Mouse (Mus musculus) midbrain, embryonic 16.5 days (tissue): ENCODE results near the gene Gmpr2. TPM values are rescaled to one million over a fixed set of nuclear protein-coding genes. Genes with fewer than 3 reads are reported as not detected.

ENCODE experiments used
- ATAC-seq: fragments of 200-750 bp; cut with Nextera tagmentation; 2 replicates; pipeline ENCODE4 v1.8.0; 2017; ENCODE audit warnings: moderate TSS enrichment
- H3K27ac ChIP-seq: fragments of 300-500 bp; sonication (generic); 2 replicates; pipeline ENCODE4 v1.5.1; 2014; ENCODE audit warnings: mild to moderate bottlenecking, low read length, mixed read lengths
- H3K27me3 ChIP-seq: fragments of 300-500 bp; sonication (generic); 2 replicates; pipeline ENCODE4 v1.6.1; 2014; ENCODE audit warnings: low read depth, low read length, mixed read lengths; ENCODE audit not compliant: control insufficient read depth, insufficient read depth
- H3K36me3 ChIP-seq: fragments of 300-500 bp; sonication (generic); 2 replicates; pipeline ENCODE4 v1.6.1; 2014; ENCODE audit warnings: mild to moderate bottlenecking, low read length, moderate library complexity, mixed read lengths; ENCODE audit not compliant: control insufficient read depth, insufficient read depth
- H3K4me1 ChIP-seq: fragments of 300-500 bp; sonication (generic); 2 replicates; pipeline ENCODE4 v1.6.1; 2014; ENCODE audit warnings: mild to moderate bottlenecking, low read length, mixed read lengths; ENCODE audit not compliant: control insufficient read depth, insufficient read depth
- H3K4me2 ChIP-seq: fragments of 300-500 bp; sonication (generic); 2 replicates; pipeline ENCODE4 v1.6.1; 2014; ENCODE audit warnings: mild to moderate bottlenecking, low read length, mixed read lengths
- H3K4me3 ChIP-seq: fragments of 300-500 bp; sonication (generic); 2 replicates; pipeline ENCODE4 v1.5.1; 2014; ENCODE audit warnings: low read depth, mild to moderate bottlenecking, low read length, moderate library complexity, mixed read lengths
- H3K9ac ChIP-seq: fragments of 300-500 bp; sonication (generic); 2 replicates; pipeline ENCODE4 v1.6.1; 2014; ENCODE audit warnings: low read depth, low read length, mixed read lengths
- H3K9me3 ChIP-seq: fragments of 300-500 bp; sonication (generic); replicated peaks from 2 replicates; pipeline ENCODE4 v1.6.1; 2014; ENCODE audit warnings: mild to moderate bottlenecking, low read length, mixed read lengths; ENCODE audit not compliant: control insufficient read depth, poor library complexity, severe bottlenecking
- WGBS: fragments of 180-500 bp; shearing (Covaris S2); extraction: QIAGEN DNeasy Blood & Tissue Kit; methylation state at CpG from one replicate; pipeline ENCODE4 v1.1.7; 2014; 5-methylcytosine and 5-hydroxymethylcytosine counted together
- polyA plus RNA-seq: library from polyadenylated mRNA; unstranded; fragments of >200 nt; fragmentation: Nextera tagmentation; extraction: Ambion mirVana; gene quantifications from 2 replicates; pipeline ENCODE4 v1.2.1, GENCODE M21; 2015

Gmpr2 gene
- polyA plus RNA-seq, 1 experiment from 2014 or later = 52.7 TPM

DNA sequence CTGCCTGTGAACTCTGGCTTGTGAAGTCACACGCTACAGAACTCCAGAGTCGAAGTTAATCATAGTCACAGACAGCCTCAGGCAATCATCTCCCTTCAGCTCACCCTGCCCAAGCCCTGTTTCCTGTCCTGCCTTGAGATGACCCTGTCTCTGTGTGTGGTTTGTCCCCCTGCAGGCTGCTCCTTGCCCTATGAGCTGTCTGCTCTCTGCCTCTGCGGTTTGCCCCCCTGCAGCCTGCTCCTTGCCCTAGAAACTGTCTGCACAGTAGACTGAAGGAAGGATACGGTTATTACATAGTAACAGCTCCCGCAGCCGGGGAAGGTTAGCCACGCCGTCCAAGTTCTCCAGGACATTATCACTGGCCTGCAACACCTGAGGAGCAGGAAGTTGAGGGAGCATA, 45.1 kb downstream of the Gmpr2 start:
- peaks cover 17% of the 10 kb centered on the region; the same call in 1 of the 2 replicates for H3K36me3 ChIP-seq
- no peak overlapping the region for H3K4me3 ChIP-seq
- no peak for ATAC-seq
- WGBS = 91% methylated on average over 8 of the region's 8 CpGs
- no peaks in the 10 kb centered on the region for H3K9me3 ChIP-seq
- H3K27me3 ChIP-seq = peaks cover 7% of the 10 kb centered on the region
- no peak overlapping the region for H3K27ac ChIP-seq
- H3K9ac ChIP-seq = no peak overlapping the region
- no peak overlapping the region for H3K4me2 ChIP-seq
- H3K4me1 ChIP-seq = peaks cover 9% of the 10 kb centered on the region

DNA sequence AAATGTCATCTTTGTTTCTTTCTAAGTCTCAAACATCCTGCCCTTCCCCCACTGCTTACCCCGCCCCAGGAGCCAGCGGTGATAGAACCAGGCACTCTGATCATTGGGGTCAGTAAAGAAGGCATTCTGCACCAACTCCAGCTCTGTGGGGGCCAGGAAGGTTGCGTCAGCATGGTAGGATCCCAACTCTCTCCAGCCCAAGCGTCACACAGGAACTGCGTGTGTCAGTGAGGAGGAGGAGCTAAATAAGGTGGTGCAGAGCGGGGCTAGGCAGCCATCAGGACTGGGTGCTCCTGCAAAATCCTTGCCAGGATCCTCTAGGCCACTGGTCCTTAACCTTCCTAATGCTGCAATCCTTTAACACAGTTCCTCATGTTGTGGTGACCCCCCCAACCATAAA, 48.0 kb downstream of the Gmpr2 start:
- 89% methylated on average over 6 of the region's 6 CpGs for whole genome bisulfite sequencing
- H3K27ac ChIP-seq = no peak overlapping the region
- H3K4me3 ChIP-seq = no peak overlapping the region
- H3K27me3 ChIP-seq = no peaks in the 10 kb centered on the region
- ATAC-seq = no peak
- no peaks in the 10 kb centered on the region for H3K9me3 ChIP-seq
- H3K4me1 ChIP-seq = peaks cover 14% of the 10 kb centered on the region
- H3K36me3 ChIP-seq = peaks cover 17% of the 10 kb centered on the region; the same call in 1 of the 2 replicates
- H3K9ac ChIP-seq = no peak overlapping the region
- H3K4me2 ChIP-seq = no peak overlapping the region

DNA sequence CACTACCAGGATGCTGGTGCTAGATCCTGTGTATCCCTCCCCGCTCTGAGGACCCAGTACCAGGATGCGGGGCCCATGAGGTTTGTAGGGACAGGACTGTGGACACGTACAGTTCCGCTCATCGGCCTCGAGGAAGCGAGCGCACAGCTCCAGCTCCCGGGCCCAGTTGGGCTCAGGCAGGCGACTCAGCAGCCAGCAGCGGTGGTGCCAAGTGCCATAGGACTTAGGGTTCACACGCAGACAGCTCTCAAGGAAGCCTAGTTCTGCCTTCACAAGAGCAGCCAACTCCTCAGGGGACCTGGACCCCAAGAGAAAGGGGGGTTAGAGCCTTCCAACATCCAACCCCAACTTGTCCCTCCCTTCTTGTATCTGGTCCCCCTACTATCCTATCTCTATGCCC, 48.9 kb downstream of the Gmpr2 start:
- no peak for ATAC-seq
- H3K27ac ChIP-seq = no peak overlapping the region
- no peaks in the 10 kb centered on the region for H3K9me3 ChIP-seq
- peaks cover 14% of the 10 kb centered on the region for H3K4me1 ChIP-seq
- H3K36me3 ChIP-seq = peaks cover 17% of the 10 kb centered on the region; the same call in 1 of the 2 replicates
- H3K4me3 ChIP-seq = no peak overlapping the region
- H3K4me2 ChIP-seq = peak overlapping the region; percentile 79; the same call in 1 of the 2 replicates
- WGBS = 93% methylated on average over 12 of the region's 12 CpGs
- no peaks in the 10 kb centered on the region for H3K27me3 ChIP-seq
- H3K9ac ChIP-seq = no peak overlapping the region; the same call in 1 of the 2 replicates

DNA sequence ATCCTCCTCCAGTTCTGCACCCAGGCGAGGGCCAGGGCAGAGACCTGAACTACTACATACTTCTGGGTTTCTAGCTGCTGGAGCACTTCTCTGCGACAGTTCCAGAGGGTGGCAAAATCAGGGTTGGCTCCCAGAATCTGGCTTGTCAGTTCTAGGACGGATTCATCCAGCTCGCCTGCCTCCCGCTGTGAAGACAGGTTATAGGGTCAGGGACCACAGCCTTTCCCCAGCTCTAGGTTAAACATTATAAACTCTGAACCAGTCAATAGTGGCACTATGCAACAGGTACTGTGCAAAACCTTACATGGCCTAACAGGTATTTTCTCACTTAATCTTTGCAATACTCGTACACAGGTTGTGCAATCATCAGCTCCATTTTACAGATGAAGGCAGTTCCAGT, 49.3 kb downstream of the Gmpr2 start:
- peaks cover 17% of the 10 kb centered on the region; the same call in 1 of the 2 replicates for H3K36me3 ChIP-seq
- no peak for ATAC-seq
- H3K9me3 ChIP-seq = no peaks in the 10 kb centered on the region
- H3K27me3 ChIP-seq = no peaks in the 10 kb centered on the region
- peak overlapping the region; percentile 69 for H3K4me3 ChIP-seq
- H3K9ac ChIP-seq = peak overlapping the region; percentile 75; the same call in 1 of the 2 replicates
- peak overlapping the region; percentile 79 for H3K4me2 ChIP-seq
- peak overlapping the region; percentile 82; the same call in 1 of the 2 replicates for H3K27ac ChIP-seq
- WGBS = 72% methylated on average over 6 of the region's 6 CpGs
- peaks cover 14% of the 10 kb centered on the region for H3K4me1 ChIP-seq

DNA sequence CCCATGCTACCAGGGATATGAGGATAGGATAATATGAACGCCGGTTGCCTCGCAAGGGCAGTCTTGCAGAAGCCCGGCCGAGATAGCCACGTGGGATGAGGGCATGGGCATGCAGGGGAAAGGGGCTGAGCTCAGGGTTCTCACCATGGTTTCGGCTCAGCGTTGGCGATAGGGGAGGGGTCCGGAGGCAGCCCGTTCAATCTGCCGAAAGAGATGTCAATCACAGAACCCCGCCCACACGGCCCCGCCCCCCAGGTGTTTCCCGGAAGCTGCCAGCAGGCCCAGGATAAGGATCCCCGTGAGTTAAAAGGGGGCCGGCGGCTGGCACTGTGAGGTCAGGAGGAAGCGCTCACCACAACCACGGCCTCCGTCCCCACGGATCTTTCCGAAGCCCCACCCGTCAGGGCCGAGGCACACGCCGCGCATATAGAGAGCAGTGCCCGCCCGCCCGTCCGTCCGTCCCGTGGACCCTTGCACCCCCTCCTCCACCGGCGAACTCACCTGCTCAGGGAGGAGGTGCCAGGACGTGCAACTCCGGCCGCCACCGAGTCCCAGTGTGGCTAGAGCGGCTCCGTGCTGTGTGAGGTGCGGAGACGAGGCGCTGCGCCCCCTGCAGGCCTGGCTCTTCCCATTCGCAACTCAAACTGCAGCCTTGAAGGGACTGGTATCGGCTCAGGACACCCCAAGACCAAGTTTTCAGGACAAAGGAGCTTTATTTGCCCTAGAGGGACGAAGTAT, 50.1 kb downstream of the Gmpr2 start, which contains the start of gene Rabggta:
Rabggta (minus strand) TSS at position 564 of the 738 bp plus-strand sequence.
- under 1% methylated on average over 46 of the region's 50 CpGs for WGBS
- Histone ChIP-seq H3K4me3 (peak within 1 kb of the TSS; percentile 69), H3K27me3 (no peaks in the 10 kb centered on the region), H3K4me1 (peaks cover 14% of the 10 kb centered on the region), H3K9ac (peak within 1 kb of the TSS; percentile 75), H3K4me2 (peak within 1 kb of the TSS; percentile 79), H3K9me3 (no peaks in the 10 kb centered on the region), H3K27ac (peak within 1 kb of the TSS; percentile 82), H3K36me3 (peaks cover 15% of the 10 kb centered on the region; the same call in 1 of the 2 replicates)
- ATAC-seq = peak; percentile 97

DNA sequence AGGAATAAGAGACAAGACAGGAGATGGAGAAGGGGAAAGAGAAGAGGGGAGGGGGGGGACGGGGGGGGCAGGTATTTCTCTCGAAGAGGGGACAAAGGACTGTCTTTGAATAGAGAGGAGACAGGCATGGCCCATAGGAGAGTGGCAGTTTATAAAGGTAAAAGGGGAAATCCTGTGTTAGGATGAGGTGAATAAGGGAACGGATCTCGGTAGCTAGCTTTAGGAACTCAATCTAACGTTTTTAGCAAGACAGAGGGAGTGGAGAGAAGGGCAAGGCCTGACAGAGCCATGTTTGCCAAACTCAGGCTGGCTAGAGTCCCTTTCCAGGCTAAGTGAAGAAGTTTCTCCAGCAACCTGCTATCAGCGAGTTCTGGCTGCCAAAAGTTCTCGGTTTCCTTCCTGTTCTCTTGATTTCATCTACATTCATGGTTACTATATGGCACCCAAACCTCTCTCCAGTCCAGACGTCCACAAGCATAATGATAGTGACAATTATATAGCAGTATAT, 50.8 kb downstream of the Gmpr2 start:
- WGBS = 45% methylated on average over 8 of the region's 8 CpGs
- H3K4me3 ChIP-seq = peak overlapping the region; percentile 69
- H3K27me3 ChIP-seq = no peaks in the 10 kb centered on the region
- no peak for ATAC-seq
- H3K27ac ChIP-seq = peak overlapping the region; percentile 82
- H3K9me3 ChIP-seq = no peaks in the 10 kb centered on the region
- peak overlapping the region; percentile 79 for H3K4me2 ChIP-seq
- H3K4me1 ChIP-seq = peaks cover 14% of the 10 kb centered on the region
- peaks cover 10% of the 10 kb centered on the region; the same call in 1 of the 2 replicates for H3K36me3 ChIP-seq
- H3K9ac ChIP-seq = peak overlapping the region; percentile 75

DNA sequence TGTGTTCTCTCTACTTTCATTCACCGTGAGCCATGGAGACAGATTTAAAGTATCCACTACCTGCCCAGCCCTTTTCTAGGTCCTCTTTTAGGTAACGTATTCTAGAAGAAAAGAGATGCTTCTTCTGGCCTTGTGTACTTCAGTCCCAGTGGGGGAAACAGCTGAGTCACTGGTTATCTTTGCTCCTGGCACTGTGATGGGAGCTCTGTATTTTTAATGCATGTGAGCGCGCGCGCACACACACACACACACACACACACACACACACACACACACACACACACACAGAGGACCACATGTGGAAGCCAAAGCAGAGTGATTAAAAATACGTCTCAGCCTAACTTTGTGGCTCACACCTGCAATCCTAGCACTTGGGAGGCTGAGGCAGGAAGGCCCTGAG, 51.7 kb downstream of the Gmpr2 start:
- H3K36me3 ChIP-seq = peaks cover 6% of the 10 kb centered on the region; the same call in 1 of the 2 replicates
- 96% methylated on average over 7 of the region's 7 CpGs for WGBS
- no peak overlapping the region for H3K9ac ChIP-seq
- H3K4me3 ChIP-seq = no peak overlapping the region
- ATAC-seq = no peak
- H3K4me2 ChIP-seq = no peak overlapping the region
- no peaks in the 10 kb centered on the region for H3K27me3 ChIP-seq
- no peaks in the 10 kb centered on the region for H3K9me3 ChIP-seq
- H3K4me1 ChIP-seq = peaks cover 14% of the 10 kb centered on the region
- no peak overlapping the region for H3K27ac ChIP-seq

DNA sequence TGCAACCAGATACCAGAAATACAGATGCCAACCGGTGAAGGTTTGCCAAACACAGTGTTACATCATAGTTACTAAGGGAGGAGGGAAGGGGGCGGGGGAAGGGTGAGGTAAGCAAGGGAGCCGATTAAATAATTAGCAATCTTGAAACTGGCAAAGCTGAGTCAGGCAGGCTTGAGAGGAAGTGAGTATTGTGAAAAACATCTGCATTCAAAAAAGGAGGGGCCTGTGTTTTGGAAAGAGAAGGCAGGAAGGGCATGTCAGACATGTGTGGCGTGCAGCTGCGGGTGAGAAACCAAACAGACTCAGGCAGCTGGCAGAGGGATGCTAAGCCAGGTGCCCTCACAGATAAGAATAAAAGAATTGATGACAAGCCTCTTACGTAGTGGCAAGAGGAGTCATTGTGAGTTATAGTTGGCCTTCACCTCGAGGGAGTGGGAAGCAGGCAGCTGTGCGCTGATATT, 52.7 kb downstream of the Gmpr2 start:
- Histone ChIP-seq H3K4me2 (no peak overlapping the region), H3K27me3 (no peaks in the 10 kb centered on the region), H3K4me1 (peaks cover 14% of the 10 kb centered on the region), H3K9me3 (no peaks in the 10 kb centered on the region), H3K36me3 (peaks cover 5% of the 10 kb centered on the region; the same call in 1 of the 2 replicates), H3K9ac (no peak overlapping the region), H3K27ac (no peak overlapping the region), H3K4me3 (no peak overlapping the region)
- ATAC-seq = no peak
- WGBS = 70% methylated on average over 8 of the region's 8 CpGs

DNA sequence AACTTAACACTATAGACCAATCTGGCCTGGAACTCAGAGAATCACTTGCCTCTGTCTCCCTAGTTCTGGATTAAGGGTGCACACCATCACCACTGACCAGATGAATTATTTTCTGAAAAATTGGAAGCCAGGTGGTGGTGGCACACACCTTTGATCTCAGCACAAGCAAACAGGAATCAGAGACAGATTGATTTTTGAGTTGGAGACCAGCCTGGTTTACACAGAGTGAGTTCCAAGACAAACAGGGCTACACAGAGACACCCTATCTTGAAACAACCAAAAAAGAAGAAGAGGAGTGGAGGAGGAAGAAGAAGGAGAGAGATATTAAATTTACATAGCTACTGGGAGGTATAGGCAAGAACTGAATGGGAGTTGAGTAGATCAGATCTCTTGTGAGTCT, 54.5 kb downstream of the Gmpr2 start:
- Histone ChIP-seq H3K9ac (no peak overlapping the region), H3K27me3 (no peaks in the 10 kb centered on the region), H3K4me3 (no peak overlapping the region), H3K9me3 (no peaks in the 10 kb centered on the region), H3K4me2 (no peak overlapping the region), H3K36me3 (no peaks in the 10 kb centered on the region), H3K4me1 (peaks cover 7% of the 10 kb centered on the region), H3K27ac (no peak overlapping the region)
- ATAC-seq = no peak
